ENCODE assay signal across 12 mouse cellular contexts in genomic region chr1:57096740-57097139, GRCm38 (mm10).
DNase-seq lines count a peak whose midpoint lies in the region; ATAC-seq and TF ChIP-seq lines count a peak whose summit lies in the region.
"Had no signal": no experiment of that assay in that cellular context is flagged by ENCODE, and none has a peak within 500 bp of the region (broad histone marks: within the 10 kb centered on the region; RNA-seq: fewer than 3 reads in every experiment).

No protein-coding gene starts in this region.

- H3K4me1 ChIP-seq in intestine, embryonic 14.5 days (replicated peaks; ENCODE audit: control insufficient read depth, insufficient read depth, low read length) = peaks cover 11% of the 10 kb centered on the region; the same call in 1 of the 2 replicates
- 0 out of 2 replicates have a peak, but pooled peaks cover 3% of the 10 kb centered on the region for H3K4me1 ChIP-seq in intestine, embryonic 16.5 days (ENCODE audit: control insufficient read depth, insufficient read depth, low read length)
- peaks cover 3% of the 10 kb centered on the region; the same call in 1 of the 2 replicates for H3K4me1 ChIP-seq in embryonic facial prominence, embryonic 11.5 days (ENCODE audit: control insufficient read depth, insufficient read depth, low read length)
- H3K4me1 ChIP-seq in limb, embryonic 14.5 days (ENCODE audit: control insufficient read depth, insufficient read depth, low read length) = peaks cover 19% of the 10 kb centered on the region
- H3K4me1 ChIP-seq: liver, embryonic 13.5 days had no signal

- DNase-seq in intestine, embryonic 14.5 days (ENCODE audit: low spot score) = no peak
- DNase-seq in R1 (ENCODE audit: low read depth, low spot score) = peak; percentile 2
- peak; percentile 32 for DNase-seq in embryonic facial prominence, embryonic 11.5 days (ENCODE audit: low spot score)
- peak; percentile 36 for DNase-seq in limb, embryonic 14.5 days (ENCODE audit: low spot score)
- no peak for DNase-seq in layer of hippocampus, postnatal 25 days (ENCODE audit: extremely low spot score in 1 of 2, low spot score in 1 of 2)
- DNase-seq in frontal cortex, postnatal 14 days (ENCODE audit: low spot score in 2 of 2) = no peak
- DNase-seq: gastrocnemius, postnatal 14 days; liver, embryonic 13.5 days; thymus, postnatal 4 days had no signal

- peak overlapping the region; percentile 43; the same call in 1 of the 2 replicates for H3K27ac ChIP-seq in intestine, embryonic 14.5 days (ENCODE audit: low read depth)
- no peak overlapping the region for H3K27ac ChIP-seq in intestine, embryonic 16.5 days (ENCODE audit: low read length)
- peak overlapping the region; percentile 23; the same call in 1 of the 2 replicates for H3K27ac ChIP-seq in embryonic facial prominence, embryonic 11.5 days (replicated peaks; ENCODE audit: low read depth, low read length)
- peak overlapping the region; percentile 55; the same call in 1 of the 2 replicates for H3K27ac ChIP-seq in limb, embryonic 14.5 days (replicated peaks; ENCODE audit: low read depth, low read length)
- H3K27ac ChIP-seq: forebrain, embryonic 12.5 days; liver, embryonic 13.5 days had no signal

- H3K9me3 ChIP-seq in intestine, embryonic 14.5 days (ENCODE audit: control insufficient read depth, low read length) = no peaks in the 10 kb centered on the region
- H3K9me3 ChIP-seq in intestine, embryonic 16.5 days (ENCODE audit: control insufficient read depth, low read length) = no peaks in the 10 kb centered on the region
- no peaks in the 10 kb centered on the region for H3K9me3 ChIP-seq in embryonic facial prominence, embryonic 11.5 days (replicated peaks; ENCODE audit: control insufficient read depth, low read length)
- H3K9me3 ChIP-seq in limb, embryonic 14.5 days (ENCODE audit: control insufficient read depth, low read length) = no peaks in the 10 kb centered on the region
- H3K9me3 ChIP-seq: forebrain, embryonic 12.5 days; liver, embryonic 13.5 days had no signal

- H3K27me3 ChIP-seq in intestine, embryonic 14.5 days (replicated peaks; ENCODE audit: control insufficient read depth, insufficient read depth, low read length) = no peaks in the 10 kb centered on the region
- H3K27me3 ChIP-seq in intestine, embryonic 16.5 days (replicated peaks; ENCODE audit: control insufficient read depth, insufficient read depth, low read length) = no peaks in the 10 kb centered on the region
- H3K27me3 ChIP-seq in embryonic facial prominence, embryonic 11.5 days (ENCODE audit: control insufficient read depth, insufficient read depth, low read length) = no peaks in the 10 kb centered on the region
- H3K27me3 ChIP-seq in limb, embryonic 14.5 days (ENCODE audit: control insufficient read depth, insufficient read depth, low read length) = no peaks in the 10 kb centered on the region
- H3K27me3 ChIP-seq: forebrain, embryonic 12.5 days; liver, embryonic 13.5 days had no signal

- H3K4me2 ChIP-seq in intestine, embryonic 14.5 days (ENCODE audit: low read length) = no peak overlapping the region
- H3K4me2 ChIP-seq in intestine, embryonic 16.5 days (ENCODE audit: low read depth, low read length) = no peak overlapping the region
- no peak overlapping the region for H3K4me2 ChIP-seq in embryonic facial prominence, embryonic 11.5 days (ENCODE audit: low read depth, low read length)
- no peak overlapping the region for H3K4me2 ChIP-seq in limb, embryonic 14.5 days (replicated peaks; ENCODE audit: low read depth, low read length, severe bottlenecking)
- H3K4me2 ChIP-seq: forebrain, embryonic 12.5 days; liver, embryonic 13.5 days had no signal

- H3K4me3 ChIP-seq in intestine, embryonic 14.5 days (ENCODE audit: low read depth, low read length) = no peak overlapping the region
- no peak overlapping the region for H3K4me3 ChIP-seq in intestine, embryonic 16.5 days (ENCODE audit: low read length)
- H3K4me3 ChIP-seq in embryonic facial prominence, embryonic 11.5 days (ENCODE audit: low read depth, low read length) = no peak overlapping the region
- H3K4me3 ChIP-seq in limb, embryonic 14.5 days (replicated peaks; ENCODE audit: low read length) = no peak overlapping the region
- H3K4me3 ChIP-seq: forebrain, embryonic 12.5 days; liver, embryonic 13.5 days had no signal

- ATAC-seq in intestine, embryonic 14.5 days (replicated peaks; ENCODE audit: low FRiP score, low TSS enrichment, low read depth) = no peak
- no peak for ATAC-seq in intestine, embryonic 16.5 days
- ATAC-seq in embryonic facial prominence, embryonic 11.5 days (replicated peaks; ENCODE audit: insufficient number of reproducible peaks, low FRiP score, low TSS enrichment, low read depth) = no peak
- peak; percentile 41; the same call in 1 of the 2 replicates for ATAC-seq in limb, embryonic 14.5 days (ENCODE audit: low FRiP score, low read depth)
- ATAC-seq: inflammation-experienced regulatory T-cells, adult 6 months had no signal

- no peaks in the 10 kb centered on the region for H3K36me3 ChIP-seq in intestine, embryonic 14.5 days (ENCODE audit: control insufficient read depth, insufficient read depth, low read length)
- no peaks in the 10 kb centered on the region for H3K36me3 ChIP-seq in intestine, embryonic 16.5 days (ENCODE audit: control insufficient read depth, insufficient read depth, low read length)
- H3K36me3 ChIP-seq in embryonic facial prominence, embryonic 11.5 days (replicated peaks; ENCODE audit: control insufficient read depth, insufficient read depth, low read depth, low read length) = no peaks in the 10 kb centered on the region
- H3K36me3 ChIP-seq in limb, embryonic 14.5 days (ENCODE audit: control insufficient read depth, insufficient read depth, low read length) = no peaks in the 10 kb centered on the region
- H3K36me3 ChIP-seq: forebrain, embryonic 12.5 days; liver, embryonic 13.5 days had no signal

- no peak overlapping the region for H3K9ac ChIP-seq in intestine, embryonic 14.5 days (ENCODE audit: low read length)
- no peak overlapping the region for H3K9ac ChIP-seq in intestine, embryonic 16.5 days (ENCODE audit: low read depth, low read length)
- no peak overlapping the region for H3K9ac ChIP-seq in embryonic facial prominence, embryonic 11.5 days (replicated peaks; ENCODE audit: low read length)
- H3K9ac ChIP-seq in limb, embryonic 14.5 days (ENCODE audit: low read depth, low read length, severe bottlenecking) = no peak overlapping the region
- H3K9ac ChIP-seq: forebrain, embryonic 12.5 days; liver, embryonic 13.5 days had no signal

- WGBS in intestine, embryonic 14.5 days = 58% methylated on average over 8 of the region's 8 CpGs
- WGBS in intestine, embryonic 16.5 days = 65% methylated on average over 8 of the region's 8 CpGs
- WGBS in embryonic facial prominence, embryonic 11.5 days = 53% methylated on average over 8 of the region's 8 CpGs
- WGBS in limb, embryonic 14.5 days = 30% methylated on average over 8 of the region's 8 CpGs

- no peak for TF ChIP-seq POLR2A in limb, embryonic 14.5 days (IDR thresholded peaks at IDR 0.05; ENCODE audit: borderline replicate concordance, extremely low read depth, insufficient read depth, insufficient read length)

Comparison
In these comparisons a context has a peak if more than half of its experiments do, and no peak if none do; other contexts are left out.
1. DNase-seq: peak in R1 (single experiment), embryonic facial prominence, embryonic 11.5 days (single experiment) and limb, embryonic 14.5 days (single experiment); none in intestine, embryonic 14.5 days (single experiment), layer of hippocampus, postnatal 25 days (0 of 2) and frontal cortex, postnatal 14 days (0 of 2).